Mouse (Mus musculus): ENCODE measurements around the gene Trim39. TPM values are rescaled to one million over a fixed set of nuclear protein-coding genes. Genes with fewer than 3 reads are reported as not detected.

Gene Trim39
- 10 to 100 TPM; 20.6 to 24.7 (median 23.3) TPM for total RNA-seq (2022)

GRCm38 (mm10) chr17:36271586-36272256 is at the start of gene Trim39:
Gene Trim39, minus strand, starts transcription at chr17:36272247.
- DNase-seq (ENCODE audit: low spot score in 2 of 2) = peak; percentile 82 to 89

- no peak for DNase-seq (ENCODE audit: low spot score in 2 of 2)
Observed at GRCm38 (mm10) chr17:36315689-36316253, 43.7 kb upstream of the Trim39 start.

GRCm38 (mm10) chr17:36315041-36315688 is 43.1 kb upstream of the Trim39 start:
- DNase-seq (ENCODE audit: low spot score in 2 of 2) = peak; percentile 69 to 80

GRCm38 (mm10) chr17:36314511-36314910 is 42.5 kb upstream of the Trim39 start:
- peak in 1 of 2 experiments; percentile 8 for DNase-seq (ENCODE audit: low spot score in 2 of 2)

GRCm38 (mm10) chr17:36309293-36309692 is 37.2 kb upstream of the Trim39 start:
- no peak for DNase-seq (ENCODE audit: low spot score in 2 of 2)

GRCm38 (mm10) chr17:36308855-36309254 is 36.8 kb upstream of the Trim39 start:
- peak; percentile 24 to 61 for DNase-seq (ENCODE audit: low spot score in 2 of 2)

- DNase-seq (ENCODE audit: low spot score in 2 of 2) = no peak
Observed at GRCm38 (mm10) chr17:36286390-36286789, 14.3 kb upstream of the Trim39 start, which contains the start of gene H2-M10.2. Gene H2-M10.2, minus strand, starts transcription at chr17:36286490.

- no peak for DNase-seq (ENCODE audit: low spot score in 2 of 2)
Observed at GRCm38 (mm10) chr17:36281521-36282245, 9.6 kb upstream of the Trim39 start.

- DNase-seq (ENCODE audit: low spot score in 2 of 2) = no peak
Observed at GRCm38 (mm10) chr17:36274776-36275175, 2.7 kb upstream of the Trim39 start.

- DNase-seq (ENCODE audit: low spot score in 2 of 2) = no peak
Observed at GRCm38 (mm10) chr17:36273796-36274195, 1.7 kb upstream of the Trim39 start.

- no peak for DNase-seq (ENCODE audit: low spot score in 2 of 2)
Observed at GRCm38 (mm10) chr17:36272643-36273366, 758 bp upstream of the Trim39 start.

GRCm38 (mm10) chr17:36270956-36271585 is 976 bp downstream of the Trim39 start:
- DNase-seq (ENCODE audit: low spot score in 2 of 2) = peak; percentile 85 to 91

GRCm38 (mm10) chr17:36265834-36266233 is 6.2 kb downstream of the Trim39 start:
- DNase-seq (ENCODE audit: low spot score in 2 of 2) = no peak

- DNase-seq (ENCODE audit: low spot score in 2 of 2) = no peak
Observed at GRCm38 (mm10) chr17:36264273-36264925, 7.6 kb downstream of the Trim39 start.

- DNase-seq (ENCODE audit: low spot score in 2 of 2) = no peak
Observed at GRCm38 (mm10) chr17:36261511-36262166, 10.4 kb downstream of the Trim39 start.

GRCm38 (mm10) chr17:36257969-36258368 is 14.1 kb downstream of the Trim39 start, which contains the start of gene Rpp21:
Gene Rpp21, minus strand, starts transcription at chr17:36258069.
- no peak for DNase-seq (ENCODE audit: low spot score in 2 of 2)

GRCm38 (mm10) chr17:36257241-36257947 is 14.7 kb downstream of the Trim39 start:
- peak; percentile 70 to 78 for DNase-seq (ENCODE audit: low spot score in 2 of 2)

- DNase-seq (ENCODE audit: low spot score in 2 of 2) = no peak
Observed at GRCm38 (mm10) chr17:36253087-36253600, 18.9 kb downstream of the Trim39 start.

Data from left cerebral cortex, adult 8-10 months (tissue).